Mouse (Mus musculus) heart, adult 2 months (tissue): ENCODE data around the gene Pde4d. TPM values are rescaled to one million over a fixed set of nuclear protein-coding genes. Genes with fewer than 3 reads are reported as not detected.
A peak's percentile ranks its signal among the peaks of the same experiment; 100 is the strongest.

ENCODE experiments used
- DNase-seq, 2 experiments: peaks; one replicate each; pipeline ENCODE4 v3.0.0; 2021
- H3K27ac ChIP-seq: fragments of 200-600 bp; 2 replicates; pipeline ENCODE4 v1.8.1; 2022
- H3K27me3 ChIP-seq: fragments of 200-500 bp; 2 replicates; pipeline ENCODE4 v1.6.1; 2012; ENCODE audit warnings: mild to moderate bottlenecking, low read length, inconsistent platforms, mixed read lengths; ENCODE audit not compliant: control insufficient read depth, insufficient read depth
- H3K36me3 ChIP-seq: fragments of 200-500 bp; 2 replicates; pipeline ENCODE4 v1.6.1; 2012; ENCODE audit warnings: low read length, inconsistent platforms; ENCODE audit not compliant: control insufficient read depth, insufficient read depth
- H3K4me1 ChIP-seq: fragments of 200-500 bp; 2 replicates; pipeline ENCODE4 v1.6.1; 2011; ENCODE audit warnings: low read length; ENCODE audit not compliant: control insufficient read depth, insufficient read depth
- H3K4me3 ChIP-seq: fragments of 200-600 bp; 2 replicates; pipeline ENCODE4 v1.8.1; 2022
- H3K79me2 ChIP-seq: fragments of 200-500 bp; replicated peaks from 2 replicates; pipeline ENCODE4 v1.6.1; 2012; ENCODE audit warnings: mild to moderate bottlenecking, inconsistent platforms, low read length, moderate library complexity, mixed read lengths; ENCODE audit not compliant: control insufficient read depth, insufficient read depth
- H3K9ac ChIP-seq: fragments of 200-500 bp; 2 replicates; pipeline ENCODE4 v1.6.1; 2012; ENCODE audit warnings: low read depth, mild to moderate bottlenecking, control low read depth, inconsistent platforms, low read length, mixed read lengths
- CTCF ChIP-seq: fragments of 200-600 bp; IDR thresholded peaks from 2 replicates; pipeline ENCODE4 v1.8.1; 2022; ENCODE audit warnings: antibody characterized with exemption, mild to moderate bottlenecking, moderate library complexity
- EP300 ChIP-seq: fragments of 200-500 bp; IDR thresholded peaks from 2 replicates; pipeline ENCODE4 v1.6.1; 2011; ENCODE audit warnings: low read depth, low read length, control low read depth; ENCODE audit not compliant: insufficient read depth
- POLR2A ChIP-seq: fragments of 200-500 bp; IDR thresholded peaks from 2 replicates; pipeline ENCODE4 v1.6.1; 2011; ENCODE audit warnings: mild to moderate bottlenecking, low read depth, low read length, control low read depth; ENCODE audit not compliant: insufficient read depth
- WGBS: fragments of 180-500 bp; shearing (Covaris S2); methylation state at CpG from one replicate; pipeline ENCODE4 v1.1.7; 2018; 5-methylcytosine and 5-hydroxymethylcytosine counted together
- intact Hi-C: fragments of 180-260 bp; cut with DNase I; formaldehyde crosslinking; loops from one replicate; pipeline ENCODE4 v1.15.1; 2025
- polyA plus RNA-seq: library from polyadenylated mRNA; depleted of rRNA; stranded (reverse); fragments of >200 nt; gene quantifications from 2 replicates; pipeline ENCODE4 v1.2.3, GENCODE M21; 2012
- total RNA-seq, 2 experiments: library from RNA; stranded (reverse); gene quantifications; 2 replicates each; pipeline ENCODE4 v1.2.3; 2021

Pde4d gene
- total and polyA plus RNA-seq, 3 experiments, result 11.5 to 40.1 (median 38.1) TPM

DNA sequence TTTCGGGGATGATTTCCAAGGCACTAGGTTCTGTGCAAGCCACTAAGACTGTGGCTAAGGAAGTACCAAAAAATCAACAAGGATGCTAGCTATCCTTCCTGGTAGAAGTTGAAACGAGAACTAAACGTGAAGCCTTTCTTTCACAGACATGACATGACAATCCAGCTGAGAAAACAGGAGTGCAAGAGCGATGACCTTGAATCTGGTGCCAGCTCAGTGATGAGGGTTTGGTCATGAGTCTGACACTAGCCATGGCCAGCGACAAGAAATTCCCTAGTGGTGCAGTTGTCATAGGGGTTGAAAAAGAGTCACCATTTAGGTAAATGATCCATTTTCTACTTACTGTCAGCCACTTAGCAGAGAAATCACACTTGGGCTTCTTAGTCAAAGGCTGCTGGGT, 1466.2 kb downstream of the Pde4d start:
- intact Hi-C loops, result no loop called here
- peak overlapping the region; percentile 78 for H3K27ac ChIP-seq
- H3K4me3 ChIP-seq, result no peak overlapping the region
- WGBS, result 45% methylated on average over 5 of the region's 5 CpGs
- no peaks in the 10 kb centered on the region for H3K27me3 ChIP-seq
- DNase-seq, result peak in 1 of 2 experiments; percentile 39
- no peak overlapping the region for H3K9ac ChIP-seq
- H3K4me1 ChIP-seq, result peaks cover 7% of the 10 kb centered on the region
- peaks cover 5% of the 10 kb centered on the region; the same call in 1 of the 2 replicates for H3K36me3 ChIP-seq
- peak; percentile 66 for TF ChIP-seq EP300
- no peak for TF ChIP-seq POLR2A
- H3K79me2 ChIP-seq, result peaks cover 1% of the 10 kb centered on the region; the same call in 1 of the 2 replicates

DNA sequence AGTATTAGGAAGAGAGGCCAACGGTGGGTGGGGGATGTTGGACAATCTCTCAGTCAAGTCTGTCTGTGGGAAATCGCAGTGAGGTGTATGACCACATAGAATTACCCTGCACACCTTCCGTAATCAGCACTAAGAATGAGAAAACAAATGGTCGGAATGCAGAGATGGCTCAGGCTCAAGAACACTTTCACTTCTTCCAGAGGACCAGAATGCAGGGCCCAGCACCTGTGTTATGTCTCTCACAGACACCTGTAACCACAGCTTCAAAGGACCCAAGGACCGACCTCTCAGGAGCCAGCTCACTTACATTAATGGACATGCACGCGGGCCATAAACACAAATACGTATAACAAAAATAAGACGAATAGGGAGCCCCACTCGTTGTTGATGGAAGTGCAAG, 1467.8 kb downstream of the Pde4d start:
- no peak for DNase-seq
- no peak overlapping the region for H3K4me3 ChIP-seq
- H3K79me2 ChIP-seq, result peaks cover 3% of the 10 kb centered on the region; the same call in 1 of the 2 replicates
- TF ChIP-seq POLR2A, result no peak
- no peak for TF ChIP-seq CTCF
- no peak for TF ChIP-seq EP300
- peaks cover 5% of the 10 kb centered on the region; the same call in 1 of the 2 replicates for H3K36me3 ChIP-seq
- no peak overlapping the region for H3K9ac ChIP-seq
- intact Hi-C loops, result no loop called here
- WGBS, result 68% methylated on average over 10 of the region's 10 CpGs
- peaks cover 7% of the 10 kb centered on the region for H3K4me1 ChIP-seq
- no peaks in the 10 kb centered on the region for H3K27me3 ChIP-seq
- H3K27ac ChIP-seq, result peak overlapping the region; percentile 78; the same call in 1 of the 2 replicates

DNA sequence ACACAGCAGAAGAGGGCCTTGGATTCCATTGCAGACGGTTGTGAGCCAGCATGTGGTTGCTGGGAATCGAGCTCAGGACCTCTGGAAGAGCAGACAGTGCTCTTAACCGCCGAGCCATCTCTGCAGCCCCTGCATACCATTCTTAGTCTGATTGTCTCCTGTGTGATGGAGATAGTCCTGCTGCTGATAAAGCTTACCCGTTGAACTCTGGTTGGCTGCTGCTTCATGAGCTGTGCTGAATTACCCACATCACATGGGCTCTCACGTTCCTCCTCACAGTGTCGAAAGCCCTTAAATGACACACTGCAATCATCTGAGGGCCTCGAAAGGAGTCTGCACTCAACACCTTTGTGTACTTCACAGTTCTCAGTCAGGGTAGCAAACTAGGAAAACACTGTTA, 1468.9 kb downstream of the Pde4d start:
- H3K27me3 ChIP-seq, result no peaks in the 10 kb centered on the region
- WGBS, result 46% methylated on average over 8 of the region's 8 CpGs
- no peak overlapping the region for H3K27ac ChIP-seq

DNA sequence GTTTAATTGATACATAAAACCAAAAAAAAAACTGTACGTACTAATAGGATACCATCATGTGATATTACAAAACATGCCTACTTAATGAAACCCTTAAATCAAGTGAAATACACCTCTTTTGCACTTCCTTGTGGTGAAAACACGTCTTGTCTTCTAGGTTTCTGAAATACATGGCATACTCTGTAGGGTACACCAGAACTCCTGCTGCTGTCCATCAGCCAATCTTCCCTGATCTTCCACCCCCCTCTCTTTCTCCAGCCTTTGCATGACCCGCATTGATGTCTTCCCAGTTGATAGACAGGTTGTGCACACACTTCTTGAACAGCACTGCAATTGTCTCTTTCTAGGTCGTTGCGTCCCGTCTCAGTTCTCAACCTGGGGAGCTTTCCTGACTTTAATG, 1470.5 kb downstream of the Pde4d start:
- Histone ChIP-seq H3K36me3 (peaks cover 5% of the 10 kb centered on the region; the same call in 1 of the 2 replicates), H3K27me3 (no peaks in the 10 kb centered on the region), H3K79me2 (peaks cover 2% of the 10 kb centered on the region; the same call in 1 of the 2 replicates), H3K9ac (no peak overlapping the region), H3K27ac (no peak overlapping the region), H3K4me1 (peaks cover 1% of the 10 kb centered on the region; the same call in 1 of the 2 replicates), H3K4me3 (no peak overlapping the region)
- intact Hi-C loops, result loop anchor here (10.0 kb wide), 1 partner anchor 445 kb away; no protein-coding TSS in a partner anchor
- 83% methylated on average over 6 of the region's 6 CpGs for WGBS
- no peak for TF ChIP-seq EP300
- TF ChIP-seq CTCF, result no peak
- no peak for TF ChIP-seq POLR2A
- DNase-seq, result no peak

More for the DNA sequence above, 1468.9 kb downstream of the Pde4d start:
- peaks cover 5% of the 10 kb centered on the region; the same call in 1 of the 2 replicates for H3K36me3 ChIP-seq
- intact Hi-C loops, result no loop called here
- peaks cover 3% of the 10 kb centered on the region; the same call in 1 of the 2 replicates for H3K79me2 ChIP-seq
- H3K4me3 ChIP-seq, result no peak overlapping the region
- no peak for TF ChIP-seq POLR2A
- TF ChIP-seq CTCF, result no peak
- no peak for TF ChIP-seq EP300
- no peak overlapping the region for H3K9ac ChIP-seq
- no peak for DNase-seq
- peaks cover 7% of the 10 kb centered on the region for H3K4me1 ChIP-seq

DNA sequence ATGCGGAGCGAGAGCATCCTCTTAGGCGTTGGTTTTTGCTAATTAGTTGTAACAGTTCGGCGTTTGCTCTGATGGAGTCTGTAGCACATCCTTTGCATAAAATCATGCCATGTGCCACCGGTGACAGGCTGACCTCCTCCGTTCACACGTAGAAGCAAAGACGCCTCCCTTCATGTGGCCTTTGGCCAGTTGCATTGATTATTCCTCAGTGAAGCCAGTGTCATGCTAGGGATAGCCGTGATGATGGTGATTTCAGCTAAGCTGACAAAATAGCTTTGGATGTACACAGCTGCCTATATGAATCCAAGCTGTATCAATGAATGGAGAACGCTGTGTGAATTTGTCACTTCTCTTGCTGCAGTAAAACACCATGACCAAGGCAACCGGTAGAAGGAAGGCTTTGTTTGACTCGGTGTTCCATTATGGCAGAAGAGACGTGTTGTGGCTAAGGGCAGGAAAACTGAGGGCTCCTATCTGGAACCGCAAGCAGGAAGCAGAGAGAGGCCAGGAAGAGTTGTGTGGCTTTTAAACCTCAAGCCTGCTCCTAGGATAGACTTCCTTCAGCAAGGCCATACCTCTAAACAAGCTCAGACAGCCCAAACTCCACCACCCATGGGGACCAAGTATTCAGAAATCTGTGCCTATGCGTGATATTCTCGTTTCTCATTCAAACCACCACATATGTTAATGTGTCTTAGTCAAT, 1471.7 kb downstream of the Pde4d start:
- WGBS, result 79% methylated on average over 17 of the region's 17 CpGs
- no peak for TF ChIP-seq EP300
- no peak for DNase-seq
- H3K9ac ChIP-seq, result no peak overlapping the region
- peaks cover 2% of the 10 kb centered on the region; the same call in 1 of the 2 replicates for H3K79me2 ChIP-seq
- peaks cover 4% of the 10 kb centered on the region; the same call in 1 of the 2 replicates for H3K36me3 ChIP-seq
- peaks cover 4% of the 10 kb centered on the region for H3K4me1 ChIP-seq
- H3K27me3 ChIP-seq, result no peaks in the 10 kb centered on the region
- H3K27ac ChIP-seq, result no peak overlapping the region
- no peak overlapping the region for H3K4me3 ChIP-seq
- intact Hi-C loops, result loop anchor here (1.0 to 10.0 kb wide), 3 partner anchors 97 to 443 kb away; no protein-coding TSS in a partner anchor

DNA sequence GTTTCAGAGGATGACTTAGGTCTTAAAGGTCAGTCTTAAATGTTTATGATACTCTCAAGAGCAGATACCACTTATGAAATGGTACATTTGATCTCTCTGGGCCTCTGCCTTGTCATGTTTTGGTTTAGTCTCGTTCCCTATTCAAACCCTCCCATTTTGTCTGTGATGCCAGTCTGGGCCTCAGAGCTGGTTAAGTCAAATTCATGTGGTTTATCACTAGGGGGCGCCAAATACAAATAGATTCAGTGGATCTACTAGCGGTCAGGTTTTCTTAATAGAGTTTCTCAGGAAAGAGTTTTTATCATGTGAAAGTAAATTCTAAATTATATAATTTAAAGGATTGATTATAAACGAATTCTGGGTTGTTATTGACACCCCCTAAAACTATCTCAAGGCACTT, 1472.5 kb downstream of the Pde4d start:
- Histone ChIP-seq H3K4me3 (no peak overlapping the region), H3K27me3 (no peaks in the 10 kb centered on the region), H3K36me3 (no peaks in the 10 kb centered on the region), H3K27ac (no peak overlapping the region), H3K9ac (no peak overlapping the region), H3K4me1 (peaks cover 5% of the 10 kb centered on the region), H3K79me2 (peaks cover 2% of the 10 kb centered on the region; the same call in 1 of the 2 replicates)
- 3% methylated on average over 4 of the region's 4 CpGs for WGBS
- intact Hi-C loops, result loop anchor here (1.0 to 10.0 kb wide), 3 partner anchors 96 to 443 kb away; no protein-coding TSS in a partner anchor
- peak; percentile 91 for TF ChIP-seq CTCF
- no peak for TF ChIP-seq EP300
- no peak for DNase-seq
